Mouse (Mus musculus): ENCODE results near the gene Lrfn2. TPM values are rescaled to one million over a fixed set of nuclear protein-coding genes. Genes with fewer than 3 reads are reported as not detected.

Gene Lrfn2
- not detected for total RNA-seq (2023)

DNA sequence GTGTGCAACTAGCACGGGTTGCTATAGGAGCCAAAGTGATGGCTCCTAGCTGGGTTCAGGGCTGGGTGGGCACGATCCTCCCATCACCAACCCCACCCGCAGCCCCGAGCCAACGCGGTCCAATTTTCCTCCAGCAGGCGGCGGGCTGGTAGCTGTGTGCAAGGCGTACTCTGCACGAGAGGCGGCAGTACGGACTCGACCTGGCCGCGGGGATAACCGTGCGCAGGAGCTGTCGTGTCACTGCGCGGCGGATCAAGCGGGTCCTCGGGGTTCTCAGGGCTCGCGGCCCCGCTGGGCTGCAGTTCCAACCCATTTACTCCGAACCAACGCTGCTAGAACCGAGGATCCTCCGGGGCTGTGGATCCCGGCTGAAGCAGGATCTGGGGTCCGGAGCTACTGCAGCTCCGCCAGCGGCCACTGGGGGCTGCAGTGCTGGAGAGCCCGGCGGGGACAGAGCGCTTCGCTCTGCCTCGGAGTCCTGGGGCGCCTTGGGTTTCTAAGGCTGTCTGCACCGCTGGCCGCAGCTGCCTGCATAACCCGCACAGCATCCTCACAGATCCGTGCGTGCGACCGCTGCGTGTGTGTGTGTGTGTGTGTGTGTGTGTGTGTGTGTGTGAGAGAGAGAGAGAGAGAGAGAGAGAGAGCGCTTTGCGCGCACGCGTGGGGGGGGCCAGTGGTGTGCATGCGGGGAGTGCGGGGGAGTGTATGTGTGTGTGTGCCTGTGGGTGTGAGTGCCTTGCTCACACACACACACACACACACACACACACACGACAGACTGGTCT, at the start of gene Lrfn2:
Lrfn2 (plus strand) TSS at position 759 of the 785 bp plus-strand sequence.

Data from neutrophil, adult 83 days (primary cell).